Mouse (Mus musculus): ENCODE measurements around the gene Sds.
A peak's percentile ranks its signal among the peaks of the same experiment; 100 is the strongest.

The Sds gene

GRCm38 (mm10) chr5:120516221-120516984 is 40.1 kb downstream of the Sds start:
- no peak for DNase-seq (ENCODE audit: low spot score)

DNA sequence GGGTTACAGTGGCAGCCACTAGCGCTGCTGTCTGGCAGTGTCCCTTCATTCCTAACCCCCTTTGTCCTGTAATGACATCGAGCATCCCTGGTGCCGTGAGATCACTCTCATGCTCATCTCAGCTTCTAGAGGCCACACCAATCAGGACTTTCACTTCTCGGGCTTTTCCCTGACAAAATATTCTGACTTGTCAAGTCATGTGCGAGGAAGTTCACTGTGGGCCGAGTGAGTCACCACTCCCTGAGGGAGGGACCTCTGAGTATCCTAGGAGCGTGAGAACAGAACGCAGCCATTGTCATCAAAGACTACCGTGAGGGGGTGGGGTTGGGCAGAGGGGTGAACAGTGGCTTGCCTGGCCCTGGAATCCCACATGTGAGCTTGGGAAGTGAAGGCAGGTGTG is 41.2 kb downstream of the Sds start:
- no peak for DNase-seq (ENCODE audit: low spot score)

- no peak for DNase-seq (ENCODE audit: low spot score)
Observed at GRCm38 (mm10) chr5:120522649-120523048, 46.3 kb downstream of the Sds start.

DNA sequence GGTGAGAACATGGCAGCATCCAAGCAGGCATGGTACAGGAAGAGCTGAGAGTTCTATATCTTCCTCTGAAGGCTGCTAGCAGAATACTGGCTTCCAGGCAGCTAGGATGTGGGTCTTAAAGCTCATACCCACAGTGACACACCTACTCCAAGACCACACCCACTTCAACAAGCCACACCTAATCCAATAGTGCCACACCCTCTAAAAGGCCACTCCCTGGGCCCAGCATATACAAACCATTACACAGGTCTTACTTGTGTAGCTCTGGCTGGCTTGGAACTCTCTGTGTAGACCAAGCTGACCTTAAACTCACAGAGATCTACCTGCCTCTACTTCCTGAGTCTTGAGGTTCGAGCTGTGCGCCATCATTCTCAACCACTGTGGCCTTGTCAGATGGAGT is 48.4 kb downstream of the Sds start:
- DNase-seq (ENCODE audit: low spot score), result no peak

DNA sequence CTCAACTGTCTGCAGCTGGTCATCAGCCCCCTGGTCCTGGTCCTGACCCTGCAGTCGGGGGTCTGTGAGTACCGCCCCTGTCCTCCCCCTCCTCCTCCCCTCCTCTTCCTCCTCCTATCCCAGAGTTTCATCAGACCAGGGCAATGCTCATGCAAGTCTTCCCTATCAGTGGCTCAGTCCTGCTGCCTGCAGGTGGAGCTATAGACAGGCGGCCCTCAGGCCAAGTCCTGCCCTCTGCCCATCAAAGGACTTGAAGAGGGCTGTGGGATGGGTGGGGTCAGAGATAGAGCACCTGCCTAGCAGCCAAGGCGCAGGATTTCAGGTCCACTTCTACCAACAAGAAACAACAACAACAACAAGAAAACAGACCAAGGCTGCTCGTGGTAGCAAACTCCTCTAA is 49.4 kb downstream of the Sds start:
- peak; percentile 52 for DNase-seq (ENCODE audit: low spot score)

GRCm38 (mm10) chr5:120526311-120526710 is 50.0 kb downstream of the Sds start:
- DNase-seq (ENCODE audit: low spot score), result no peak

GRCm38 (mm10) chr5:120527296-120527964 is 51.1 kb downstream of the Sds start:
- DNase-seq (ENCODE audit: low spot score), result no peak

DNA sequence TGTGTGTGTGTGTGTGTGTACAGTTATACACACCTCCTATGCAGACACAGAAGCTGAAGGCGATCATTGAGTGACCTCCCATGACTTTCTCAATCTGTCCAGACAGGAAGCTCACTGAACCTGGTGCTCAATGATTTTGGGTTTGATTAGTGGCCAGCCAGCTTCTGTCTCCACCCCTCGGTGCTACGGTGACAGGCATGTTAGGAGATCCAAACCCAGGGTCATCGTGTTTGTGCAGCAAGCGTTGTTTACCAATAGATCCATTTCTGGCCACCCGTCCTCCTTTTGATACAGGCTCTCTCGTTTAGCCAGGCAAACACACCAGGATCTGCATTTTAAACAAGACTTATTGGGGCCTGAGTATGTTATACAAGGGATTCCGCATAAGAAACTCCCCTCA is 55.3 kb downstream of the Sds start:
- DNase-seq (ENCODE audit: low spot score), result no peak
